Mouse (Mus musculus): Measurements from ENCODE around the gene Qtrt2.

The Qtrt2 gene

GRCm38 (mm10) chr16:43926341-43926859 lies at the start of gene Qtrt2:
Gene Qtrt2, minus strand, starts transcription at chr16:43926809.
- no peak for TF ChIP-seq GATA4 (IDR thresholded peaks at IDR 0.05; ENCODE audit: insufficient replicate concordance, low read length)

GRCm38 (mm10) chr16:43973606-43974220 lies 47.1 kb upstream of the Qtrt2 start:
- no peak for TF ChIP-seq GATA4 (IDR thresholded peaks at IDR 0.05; ENCODE audit: insufficient replicate concordance, low read length)

- no peak for TF ChIP-seq GATA4 (IDR thresholded peaks at IDR 0.05; ENCODE audit: insufficient replicate concordance, low read length)
Observed at GRCm38 (mm10) chr16:43973147-43973546, 46.5 kb upstream of the Qtrt2 start.

GRCm38 (mm10) chr16:43972391-43972790 lies 45.8 kb upstream of the Qtrt2 start:
- TF ChIP-seq GATA4 (IDR thresholded peaks at IDR 0.05; ENCODE audit: insufficient replicate concordance, low read length), result no peak

- TF ChIP-seq GATA4 (IDR thresholded peaks at IDR 0.05; ENCODE audit: insufficient replicate concordance, low read length), result no peak
Observed at GRCm38 (mm10) chr16:43971741-43972140, 45.1 kb upstream of the Qtrt2 start.

GRCm38 (mm10) chr16:43971189-43971588 lies 44.6 kb upstream of the Qtrt2 start:
- TF ChIP-seq GATA4 (IDR thresholded peaks at IDR 0.05; ENCODE audit: insufficient replicate concordance, low read length), result no peak

GRCm38 (mm10) chr16:43970426-43970825 lies 43.8 kb upstream of the Qtrt2 start:
- no peak for TF ChIP-seq GATA4 (IDR thresholded peaks at IDR 0.05; ENCODE audit: insufficient replicate concordance, low read length)

GRCm38 (mm10) chr16:43965781-43966389 lies 39.3 kb upstream of the Qtrt2 start:
- TF ChIP-seq GATA4 (IDR thresholded peaks at IDR 0.05; ENCODE audit: insufficient replicate concordance, low read length), result no peak

- TF ChIP-seq GATA4 (IDR thresholded peaks at IDR 0.05; ENCODE audit: insufficient replicate concordance, low read length), result no peak
Observed at GRCm38 (mm10) chr16:43963780-43964179, 37.2 kb upstream of the Qtrt2 start.

GRCm38 (mm10) chr16:43963291-43963690 lies 36.7 kb upstream of the Qtrt2 start:
- TF ChIP-seq GATA4 (IDR thresholded peaks at IDR 0.05; ENCODE audit: insufficient replicate concordance, low read length), result no peak

- no peak for TF ChIP-seq GATA4 (IDR thresholded peaks at IDR 0.05; ENCODE audit: insufficient replicate concordance, low read length)
Observed at GRCm38 (mm10) chr16:43958038-43958437, 31.4 kb upstream of the Qtrt2 start.

- TF ChIP-seq GATA4 (IDR thresholded peaks at IDR 0.05; ENCODE audit: insufficient replicate concordance, low read length), result no peak
Observed at GRCm38 (mm10) chr16:43954913-43955312, 28.3 kb upstream of the Qtrt2 start.

GRCm38 (mm10) chr16:43951591-43951990 lies 25.0 kb upstream of the Qtrt2 start:
- TF ChIP-seq GATA4 (IDR thresholded peaks at IDR 0.05; ENCODE audit: insufficient replicate concordance, low read length), result no peak

- no peak for TF ChIP-seq GATA4 (IDR thresholded peaks at IDR 0.05; ENCODE audit: insufficient replicate concordance, low read length)
Observed at GRCm38 (mm10) chr16:43945869-43946268, 19.3 kb upstream of the Qtrt2 start.

GRCm38 (mm10) chr16:43945351-43945750 lies 18.7 kb upstream of the Qtrt2 start:
- no peak for TF ChIP-seq GATA4 (IDR thresholded peaks at IDR 0.05; ENCODE audit: insufficient replicate concordance, low read length)

GRCm38 (mm10) chr16:43940846-43941245 lies 14.2 kb upstream of the Qtrt2 start:
- no peak for TF ChIP-seq GATA4 (IDR thresholded peaks at IDR 0.05; ENCODE audit: insufficient replicate concordance, low read length)

GRCm38 (mm10) chr16:43935892-43936291 lies 9.3 kb upstream of the Qtrt2 start:
- TF ChIP-seq GATA4 (IDR thresholded peaks at IDR 0.05; ENCODE audit: insufficient replicate concordance, low read length), result no peak

All from liver, adult (tissue).